Comparison of ENCODE assay signal across 25 mouse cellular contexts in the genomic region with DNA sequence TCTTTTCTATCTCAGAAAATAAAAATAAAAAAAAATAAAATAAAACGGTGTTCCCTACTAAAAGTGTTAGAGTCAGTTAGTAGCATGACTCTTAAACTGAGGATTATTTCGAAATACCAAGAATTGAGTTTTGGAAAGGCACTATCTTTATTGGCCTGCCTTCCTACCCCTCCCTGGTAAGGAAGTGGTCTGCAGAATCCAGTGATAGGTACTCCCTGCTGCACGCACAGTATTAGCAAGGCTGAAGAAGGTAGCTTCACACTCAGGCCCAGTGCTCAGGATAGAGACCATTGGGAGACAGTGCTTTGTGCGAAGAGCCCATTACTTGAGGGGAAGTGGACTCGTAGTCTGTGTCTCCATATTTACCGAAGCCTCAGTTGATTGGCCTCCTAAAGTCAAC.
"Had no signal": no experiment of that assay in that cellular context is flagged by ENCODE, and none has a peak within 500 bp of the region (broad histone marks: within the 10 kb centered on the region; RNA-seq: fewer than 3 reads in every experiment).

No protein-coding gene starts in this region.

- H3K27me3 ChIP-seq: heart, embryonic 12.5 days; hindbrain, embryonic 12.5 days had no signal

- H3K4me1 ChIP-seq: heart, embryonic 10.5 days; heart, embryonic 12.5 days; hindbrain, embryonic 10.5 days; hindbrain, embryonic 12.5 days; hindbrain, embryonic 15.5 days; kidney, embryonic 15.5 days; limb, embryonic 10.5 days; limb, embryonic 12.5 days had no signal

- H3K4me3 ChIP-seq: heart, embryonic 10.5 days; heart, embryonic 12.5 days; hindbrain, embryonic 10.5 days; hindbrain, embryonic 12.5 days; hindbrain, embryonic 15.5 days; kidney, embryonic 15.5 days; layer of hippocampus, adult 2 months; left cerebral cortex, adult 2 months; limb, embryonic 10.5 days; limb, embryonic 12.5 days had no signal

- H3K36me3 ChIP-seq: hindbrain, embryonic 15.5 days had no signal

- H3K9me3 ChIP-seq: heart, embryonic 10.5 days; heart, embryonic 12.5 days; hindbrain, embryonic 10.5 days; hindbrain, embryonic 12.5 days; hindbrain, embryonic 15.5 days; kidney, embryonic 15.5 days; limb, embryonic 10.5 days; limb, embryonic 12.5 days had no signal

- H3K27ac ChIP-seq: heart, embryonic 10.5 days; hindbrain, embryonic 10.5 days; hindbrain, embryonic 12.5 days; hindbrain, embryonic 15.5 days; hindbrain, postnatal 0 days; kidney, embryonic 15.5 days; kidney, postnatal 0 days; layer of hippocampus, adult 2 months; left cerebral cortex, adult 2 months; limb, embryonic 10.5 days; limb, embryonic 12.5 days had no signal

- H3K9ac ChIP-seq: heart, embryonic 12.5 days; hindbrain, embryonic 12.5 days; hindbrain, embryonic 15.5 days; kidney, embryonic 15.5 days; limb, embryonic 12.5 days had no signal

- DNase-seq: gastrocnemius, postnatal 14 days; gastrocnemius, postnatal 36 days; heart, adult 18-20 months; heart, postnatal 10 days; heart, postnatal 4 days; kidney, adult 11 months; kidney, adult 2 months; kidney, adult 9 months; kidney, postnatal 14 days; kidney, postnatal 36 days; liver had no signal

- ATAC-seq: hindbrain, postnatal 0 days; intestine, embryonic 16.5 days had no signal

- H3K4me2 ChIP-seq: heart, embryonic 12.5 days; hindbrain, embryonic 12.5 days; hindbrain, embryonic 15.5 days; kidney, embryonic 15.5 days; limb, embryonic 12.5 days; liver, embryonic 11.5 days had no signal
